Mouse (Mus musculus): Measurements from ENCODE around the gene Olfr729. TPM values are rescaled to one million over a fixed set of nuclear protein-coding genes. Genes with fewer than 3 reads are reported as not detected.

Olfr729 gene
- not detected in 2 replicates for total RNA-seq (2017)

- ATAC-seq (ENCODE audit: extremely low read depth, insufficient number of reproducible peaks, low FRiP score, poor library complexity, severe bottlenecking) = no peak
These were observed at the start of gene Olfr729 for GRCm38 (mm10) chr14:50152810-50153209. Olfr729 (minus strand) TSS chr14:50152910.

GRCm38 (mm10) chr14:50188098-50188497 is 35.4 kb upstream of the Olfr729 start, which contains the start of gene Olfr730:
Olfr730 (minus strand) TSS chr14:50188198.
- no peak for ATAC-seq (ENCODE audit: extremely low read depth, insufficient number of reproducible peaks, low FRiP score, poor library complexity, severe bottlenecking)

GRCm38 (mm10) chr14:50142580-50142979 is 10.1 kb downstream of the Olfr729 start, which contains the start of gene Olfr728:
Olfr728 (minus strand) TSS chr14:50142680.
- ATAC-seq (ENCODE audit: extremely low read depth, insufficient number of reproducible peaks, low FRiP score, poor library complexity, severe bottlenecking) = no peak

- no peak for ATAC-seq (ENCODE audit: extremely low read depth, insufficient number of reproducible peaks, low FRiP score, poor library complexity, severe bottlenecking)
These were observed 29.8 kb downstream of the Olfr729 start, which contains the start of gene Olfr727 for GRCm38 (mm10) chr14:50122886-50123285. Olfr727 (plus strand) TSS chr14:50123186.

Other genes starting within 250 kb of the Olfr729 start
- gene Olfr723, start 221.1 kb downstream of the Olfr729 start, total RNA-seq (2017) = not detected in 2 replicates
- gene Olfr724, start 189.6 kb downstream of the Olfr729 start, total RNA-seq (2017) = not detected in 2 replicates
- gene Olfr725, start 112.5 kb downstream of the Olfr729 start, total RNA-seq (2017) = not detected in 2 replicates
- gene Olfr726, start 62.0 kb downstream of the Olfr729 start, total RNA-seq (2017) = not detected in 2 replicates
- gene Olfr727, start 29.7 kb downstream of the Olfr729 start, total RNA-seq (2017) = not detected in 2 replicates
- not detected in 2 replicates for gene Olfr728, start 10.2 kb downstream of the Olfr729 start, total RNA-seq (2017)
- gene Olfr730, start 35.3 kb upstream of the Olfr729 start, total RNA-seq (2017) = not detected in 2 replicates
- gene Olfr731, start 89.0 kb upstream of the Olfr729 start, total RNA-seq (2017) = not detected in 2 replicates
- gene Olfr732, start 131.3 kb upstream of the Olfr729 start, total RNA-seq (2017) = not detected in 2 replicates
- not detected in 2 replicates for gene Olfr733, start 148.6 kb upstream of the Olfr729 start, total RNA-seq (2017)
- gene Olfr734, start 173.9 kb upstream of the Olfr729 start, total RNA-seq (2017) = not detected in 2 replicates
- gene Olfr735, start 196.0 kb upstream of the Olfr729 start, total RNA-seq (2017) = not detected in 2 replicates
- 0.12 TPM in 1 of 2 replicates, not detected in the other for gene Tlr11, start 205.0 kb upstream of the Olfr729 start, total RNA-seq (2017)
- not detected in 2 replicates for gene Olfr736, start 228.3 kb upstream of the Olfr729 start, total RNA-seq (2017)

Data from neutrophil, adult 5-6 weeks (primary cell).